Mouse (Mus musculus): ENCODE results near the gene Ksr1.

GRCm38 (mm10) chr11:79134416-79135104 lies 11.6 kb downstream of the Ksr1 start:
- no peak for TF ChIP-seq CTCF (IDR thresholded peaks at IDR 0.05; ENCODE audit: insufficient read depth, low read length)
- no peak for TF ChIP-seq POLR2A (IDR thresholded peaks at IDR 0.05; ENCODE audit: borderline replicate concordance, extremely low read depth, low read depth, low read length)

All from lung, adult 2 months (tissue).